Mouse (Mus musculus) limb, embryonic 13.5 days (tissue): ENCODE data around the gene Arhgap20. TPM values are rescaled to one million over a fixed set of nuclear protein-coding genes. Genes with fewer than 3 reads are reported as not detected.

ENCODE experiments used
- ATAC-seq: fragments of 200-750 bp; cut with Nextera tagmentation; 2 replicates; pipeline ENCODE4 v1.8.0; 2017; ENCODE audit warnings: low read depth, moderate number of reproducible peaks, moderate TSS enrichment; ENCODE audit not compliant: low FRiP score
- H3K27ac ChIP-seq: fragments of 300-500 bp; sonication (generic); 2 replicates; pipeline ENCODE4 v1.5.1; 2015; ENCODE audit warnings: inconsistent platforms, mild to moderate bottlenecking, moderate library complexity
- H3K27me3 ChIP-seq: fragments of 300-500 bp; sonication (generic); 2 replicates; pipeline ENCODE4 v1.6.1; 2015; ENCODE audit warnings: mild to moderate bottlenecking, inconsistent platforms
- H3K36me3 ChIP-seq: fragments of 300-500 bp; sonication (generic); 2 replicates; pipeline ENCODE4 v1.6.1; 2015; ENCODE audit warnings: inconsistent platforms, mild to moderate bottlenecking, moderate library complexity
- H3K4me1 ChIP-seq: fragments of 300-500 bp; sonication (generic); 2 replicates; pipeline ENCODE4 v1.6.1; 2015; ENCODE audit warnings: inconsistent platforms
- H3K4me2 ChIP-seq: fragments of 300-500 bp; sonication (generic); replicated peaks from 2 replicates; pipeline ENCODE4 v1.6.1; 2015; ENCODE audit warnings: inconsistent platforms, mild to moderate bottlenecking, moderate library complexity
- H3K4me3 ChIP-seq: fragments of 300-500 bp; sonication (generic); 2 replicates; pipeline ENCODE4 v1.5.1; 2015; ENCODE audit warnings: moderate library complexity, mild to moderate bottlenecking, inconsistent platforms
- H3K9ac ChIP-seq: fragments of 300-500 bp; sonication (generic); 2 replicates; pipeline ENCODE4 v1.6.1; 2015; ENCODE audit warnings: mild to moderate bottlenecking, inconsistent platforms
- H3K9me3 ChIP-seq: fragments of 300-500 bp; sonication (generic); 2 replicates; pipeline ENCODE4 v1.6.1; 2016; ENCODE audit warnings: inconsistent platforms
- WGBS: fragments of 180-500 bp; shearing (Covaris S2); methylation state at CpG from one replicate; pipeline ENCODE4 v1.1.7; 2015; 5-methylcytosine and 5-hydroxymethylcytosine counted together
- polyA plus RNA-seq: library from polyadenylated mRNA; unstranded; fragments of >200 nt; fragmentation: Nextera tagmentation; extraction: Ambion mirVana; gene quantifications from 2 replicates; pipeline ENCODE4 v1.2.1, GENCODE M21; 2015

Arhgap20 gene
- 10.7 and 11.4 TPM in 2 replicates for polyA plus RNA-seq

- H3K4me1 ChIP-seq: peaks cover 25% of the 10 kb centered on the region
- H3K4me2 ChIP-seq: peak within 1 kb of the TSS; percentile 89
- peak; percentile 96 for ATAC-seq
- H3K9me3 ChIP-seq: no peaks in the 10 kb centered on the region
- H3K27me3 ChIP-seq: peaks cover 77% of the 10 kb centered on the region
- no peaks in the 10 kb centered on the region for H3K36me3 ChIP-seq
- H3K27ac ChIP-seq: peak within 1 kb of the TSS; percentile 61; the same call in 1 of the 2 replicates
- H3K4me3 ChIP-seq: peak within 1 kb of the TSS; percentile 74
- H3K9ac ChIP-seq: peak within 1 kb of the TSS; percentile 77
- whole genome bisulfite sequencing: under 1% methylated on average over 61 of the region's 77 CpGs
Measured at GRCm38 (mm10) chr9:51764921-51765416, at the start of gene Arhgap20. Arhgap20 (plus strand) TSS chr9:51765337.

GRCm38 (mm10) chr9:51718793-51719192 lies 46.3 kb upstream of the Arhgap20 start:
- Histone ChIP-seq H3K4me1 (no peaks in the 10 kb centered on the region), H3K27ac (no peak overlapping the region), H3K9me3 (no peaks in the 10 kb centered on the region), H3K36me3 (no peaks in the 10 kb centered on the region), H3K4me3 (no peak overlapping the region), H3K27me3 (no peaks in the 10 kb centered on the region), H3K4me2 (no peak overlapping the region), H3K9ac (no peak overlapping the region)
- WGBS: 96% methylated on average over 3 of the region's 3 CpGs
- ATAC-seq: no peak

- WGBS: 48% methylated on average over 6 of the region's 6 CpGs
- Histone ChIP-seq H3K9ac (no peak overlapping the region), H3K4me1 (0 out of 2 replicates have a peak, but pooled peaks cover 3% of the 10 kb centered on the region), H3K27ac (peak overlapping the region; percentile 44), H3K4me2 (no peak overlapping the region), H3K4me3 (no peak overlapping the region), H3K36me3 (no peaks in the 10 kb centered on the region), H3K9me3 (no peaks in the 10 kb centered on the region), H3K27me3 (no peaks in the 10 kb centered on the region)
- ATAC-seq: no peak
Measured at GRCm38 (mm10) chr9:51727960-51728359, 37.2 kb upstream of the Arhgap20 start.

- Histone ChIP-seq H3K9ac (no peak overlapping the region), H3K9me3 (no peaks in the 10 kb centered on the region), H3K4me1 (peaks cover 20% of the 10 kb centered on the region), H3K27me3 (no peaks in the 10 kb centered on the region), H3K4me3 (no peak overlapping the region), H3K36me3 (no peaks in the 10 kb centered on the region), H3K4me2 (no peak overlapping the region), H3K27ac (no peak overlapping the region)
- WGBS: 30% methylated on average over 9 of the region's 9 CpGs
- ATAC-seq: no peak
Measured at GRCm38 (mm10) chr9:51735180-51736034, 29.7 kb upstream of the Arhgap20 start.

- Histone ChIP-seq H3K36me3 (no peaks in the 10 kb centered on the region), H3K4me2 (no peak overlapping the region), H3K9me3 (no peaks in the 10 kb centered on the region), H3K27me3 (no peaks in the 10 kb centered on the region), H3K27ac (no peak overlapping the region), H3K4me1 (peaks cover 20% of the 10 kb centered on the region), H3K9ac (no peak overlapping the region), H3K4me3 (no peak overlapping the region)
- WGBS: 56% methylated on average over 5 of the region's 5 CpGs
- no peak for ATAC-seq
Measured at GRCm38 (mm10) chr9:51736750-51737368, 28.3 kb upstream of the Arhgap20 start.

- no peak for ATAC-seq
- H3K36me3 ChIP-seq: no peaks in the 10 kb centered on the region
- H3K4me1 ChIP-seq: peaks cover 20% of the 10 kb centered on the region
- no peak overlapping the region for H3K4me2 ChIP-seq
- H3K27me3 ChIP-seq: no peaks in the 10 kb centered on the region
- no peak overlapping the region for H3K9ac ChIP-seq
- H3K9me3 ChIP-seq: no peaks in the 10 kb centered on the region
- H3K27ac ChIP-seq: no peak overlapping the region
- H3K4me3 ChIP-seq: no peak overlapping the region
- 88% methylated on average over 9 of the region's 9 CpGs for WGBS
Measured at GRCm38 (mm10) chr9:51738349-51738748, 26.8 kb upstream of the Arhgap20 start.

GRCm38 (mm10) chr9:51739826-51740225 lies 25.3 kb upstream of the Arhgap20 start:
- Histone ChIP-seq H3K27ac (no peak overlapping the region), H3K9ac (no peak overlapping the region), H3K27me3 (no peaks in the 10 kb centered on the region), H3K4me1 (peaks cover 20% of the 10 kb centered on the region), H3K36me3 (no peaks in the 10 kb centered on the region), H3K4me3 (no peak overlapping the region), H3K9me3 (no peaks in the 10 kb centered on the region), H3K4me2 (no peak overlapping the region)
- no peak for ATAC-seq
- 89% methylated on average over 4 of the region's 4 CpGs for WGBS

- H3K36me3 ChIP-seq: no peaks in the 10 kb centered on the region
- no peaks in the 10 kb centered on the region for H3K9me3 ChIP-seq
- 59% methylated on average over 4 of the region's 4 CpGs for WGBS
- no peak overlapping the region for H3K4me3 ChIP-seq
- H3K9ac ChIP-seq: no peak overlapping the region
- no peak overlapping the region for H3K4me2 ChIP-seq
- ATAC-seq: no peak
- H3K4me1 ChIP-seq: peaks cover 30% of the 10 kb centered on the region
- H3K27me3 ChIP-seq: no peaks in the 10 kb centered on the region
- no peak overlapping the region for H3K27ac ChIP-seq
Measured at GRCm38 (mm10) chr9:51750144-51750543, 15.0 kb upstream of the Arhgap20 start.

GRCm38 (mm10) chr9:51761003-51761402 lies 4.1 kb upstream of the Arhgap20 start:
- Histone ChIP-seq H3K27ac (no peak overlapping the region), H3K27me3 (peaks cover 50% of the 10 kb centered on the region), H3K9ac (no peak overlapping the region), H3K9me3 (no peaks in the 10 kb centered on the region), H3K4me2 (no peak overlapping the region), H3K4me3 (no peak overlapping the region), H3K36me3 (no peaks in the 10 kb centered on the region), H3K4me1 (peaks cover 11% of the 10 kb centered on the region)
- ATAC-seq: no peak
- 73% methylated on average over 2 of the region's 2 CpGs for WGBS

- WGBS: 6% methylated on average over 12 of the region's 12 CpGs
- H3K4me2 ChIP-seq: peak overlapping the region; percentile 89
- peaks cover 77% of the 10 kb centered on the region for H3K27me3 ChIP-seq
- ATAC-seq: peak; percentile 28; the same call in 1 of the 2 replicates
- H3K4me3 ChIP-seq: peak overlapping the region; percentile 74
- H3K9me3 ChIP-seq: no peaks in the 10 kb centered on the region
- H3K9ac ChIP-seq: peak overlapping the region; percentile 77
- peak overlapping the region; percentile 61; the same call in 1 of the 2 replicates for H3K27ac ChIP-seq
- peaks cover 25% of the 10 kb centered on the region for H3K4me1 ChIP-seq
- H3K36me3 ChIP-seq: no peaks in the 10 kb centered on the region
Measured at GRCm38 (mm10) chr9:51764041-51764875, 879 bp upstream of the Arhgap20 start.

GRCm38 (mm10) chr9:51765417-51766174 lies 459 bp downstream of the Arhgap20 start:
- Histone ChIP-seq H3K27me3 (peaks cover 73% of the 10 kb centered on the region), H3K36me3 (no peaks in the 10 kb centered on the region), H3K4me1 (peaks cover 25% of the 10 kb centered on the region), H3K4me2 (peak overlapping the region; percentile 89), H3K9ac (peak overlapping the region; percentile 77), H3K27ac (no peak overlapping the region), H3K9me3 (no peaks in the 10 kb centered on the region), H3K4me3 (peak overlapping the region; percentile 74)
- ATAC-seq: peak; percentile 37
- whole genome bisulfite sequencing: under 1% methylated on average over 56 of the region's 58 CpGs
